Mouse (Mus musculus): ENCODE measurements around the gene Cd47.

DNA sequence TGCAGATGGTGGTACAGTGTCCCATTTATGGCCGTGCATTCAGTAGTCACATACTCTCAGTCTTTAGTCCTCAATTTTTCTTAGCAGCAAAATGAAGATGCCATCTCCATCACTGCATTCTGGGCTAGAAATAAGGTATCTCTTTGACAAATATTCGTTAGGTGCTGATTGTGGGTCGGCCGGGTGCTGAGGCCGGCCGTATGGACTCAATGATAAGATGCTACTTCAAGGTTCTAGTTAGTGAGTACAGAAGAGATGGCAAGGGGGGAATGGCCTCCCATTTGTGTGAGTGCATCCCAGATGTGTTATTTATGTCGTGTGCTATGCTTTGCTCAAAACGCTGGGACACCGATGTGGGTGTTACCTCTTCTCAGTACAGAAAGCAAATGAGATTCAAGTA lies 76.9 kb downstream of the Cd47 start:
- no peak for TF ChIP-seq POLR2A (IDR thresholded peaks at IDR 0.05; ENCODE audit: insufficient read length, low read depth)
- no peak for TF ChIP-seq TCF12 (IDR thresholded peaks at IDR 0.05; ENCODE audit: insufficient read depth, poor library complexity, severe bottlenecking)
- no peak for TF ChIP-seq MYOD1 (IDR thresholded peaks at IDR 0.05; ENCODE audit: control insufficient read depth in 1 of 3, insufficient read length in 2 of 3, low read depth in 2 of 3)
- TF ChIP-seq E2F4 (IDR thresholded peaks at IDR 0.05; ENCODE audit: insufficient read depth) = no peak
- TF ChIP-seq USF1 (IDR thresholded peaks at IDR 0.05; ENCODE audit: low read depth) = no peak
- no peak for TF ChIP-seq MAX (IDR thresholded peaks at IDR 0.05; ENCODE audit: low read depth)
- TF ChIP-seq REST (IDR thresholded peaks at IDR 0.05; ENCODE audit: insufficient read depth, insufficient read length) = no peak

Data from myocyte (in vitro differentiated cells).